19 mouse cellular contexts compared by ENCODE assay signal in genomic region chr7:63990312-63991028, GRCm38 (mm10). TPM values are rescaled to one million over a fixed set of nuclear protein-coding genes. Genes with fewer than 3 reads are reported as not detected.
DNase-seq lines count a peak whose midpoint lies in the region; ATAC-seq and TF ChIP-seq lines count a peak whose summit lies in the region.
"Had no signal": no experiment of that assay in that cellular context is flagged by ENCODE, and none has a peak within 500 bp of the region (broad histone marks: within the 10 kb centered on the region; RNA-seq: fewer than 3 reads in every experiment).

No protein-coding gene starts in this region.

- H3K4me3 ChIP-seq in hindbrain, embryonic 10.5 days: no peak overlapping the region
- no peak overlapping the region for H3K4me3 ChIP-seq in hindbrain, embryonic 12.5 days
- no peak overlapping the region for H3K4me3 ChIP-seq in lung, adult 2 months (replicated peaks; ENCODE audit: extremely low read depth, low read depth, low read length)
- H3K4me3 ChIP-seq: heart, embryonic 12.5 days; neural tube, embryonic 13.5 days; stomach, embryonic 15.5 days had no signal

- TF ChIP-seq CTCF in lung, adult 2 months (IDR thresholded peaks at IDR 0.05; ENCODE audit: insufficient read depth, low read length): no peak

- H3K9me3 ChIP-seq in hindbrain, embryonic 10.5 days: no peaks in the 10 kb centered on the region
- no peaks in the 10 kb centered on the region for H3K9me3 ChIP-seq in hindbrain, embryonic 12.5 days (replicated peaks)
- H3K9me3 ChIP-seq: heart, embryonic 12.5 days; neural tube, embryonic 13.5 days; stomach, embryonic 15.5 days had no signal

- WGBS in hindbrain, embryonic 10.5 days: 82% methylated on average over 8 of the region's 8 CpGs
- WGBS in hindbrain, embryonic 12.5 days: 82% methylated on average over 8 of the region's 8 CpGs
- WGBS in lung, adult 2 months: 79% methylated on average over 8 of the region's 8 CpGs

- H3K9ac ChIP-seq in hindbrain, embryonic 12.5 days: no peak overlapping the region
- H3K9ac ChIP-seq: heart, embryonic 12.5 days; neural tube, embryonic 13.5 days; stomach, embryonic 15.5 days had no signal

- DNase-seq in hindbrain, embryonic 10.5 days (ENCODE audit: low spot score): no peak
- DNase-seq in thymus, postnatal 0 days (ENCODE audit: low spot score): peak; percentile 51
- DNase-seq in thymus, adult 18-20 months: no peak
- no peak for DNase-seq in frontal cortex, postnatal 36 days (ENCODE audit: low spot score in 2 of 2)
- no peak for DNase-seq in adrenal gland, adult 2 months
- DNase-seq in lung, adult 2 months: no peak
- DNase-seq: adrenal gland, postnatal 10 days; cerebellum, adult 9-10 months; gastrocnemius, postnatal 36 days; heart, postnatal 4 days; kidney, adult 8-10 months; kidney, postnatal 4 days; lung, postnatal 14 days had no signal

- no peaks in the 10 kb centered on the region for H3K27me3 ChIP-seq in hindbrain, embryonic 10.5 days (ENCODE audit: insufficient read depth, poor library complexity, severe bottlenecking)
- no peaks in the 10 kb centered on the region for H3K27me3 ChIP-seq in hindbrain, embryonic 12.5 days
- H3K27me3 ChIP-seq: heart, embryonic 12.5 days; neural tube, embryonic 13.5 days; stomach, embryonic 15.5 days had no signal

- H3K4me2 ChIP-seq in hindbrain, embryonic 12.5 days (replicated peaks): no peak overlapping the region
- H3K4me2 ChIP-seq: heart, embryonic 12.5 days; neural tube, embryonic 13.5 days; stomach, embryonic 15.5 days had no signal

- ATAC-seq in hindbrain, embryonic 12.5 days (ENCODE audit: low FRiP score): no peak
- ATAC-seq in megakaryocyte, adult 5-6 weeks (ENCODE audit: poor library complexity, severe bottlenecking): peak; percentile 74
- ATAC-seq: inflammation-experienced regulatory T-cells, adult 6 months had no signal

- H3K27ac ChIP-seq in hindbrain, embryonic 10.5 days: 0 out of 2 replicates have a peak overlapping the region, but pooled peaks have one; percentile 12
- H3K27ac ChIP-seq in hindbrain, embryonic 12.5 days: no peak overlapping the region
- H3K27ac ChIP-seq: neural tube, embryonic 13.5 days; stomach, embryonic 15.5 days had no signal

- peaks cover 27% of the 10 kb centered on the region for H3K4me1 ChIP-seq in hindbrain, embryonic 10.5 days (replicated peaks)
- H3K4me1 ChIP-seq in hindbrain, embryonic 12.5 days: peaks cover 17% of the 10 kb centered on the region
- peaks cover 2% of the 10 kb centered on the region; the same call in 1 of the 2 replicates for H3K4me1 ChIP-seq in lung, adult 2 months (ENCODE audit: control insufficient read depth, insufficient read depth, low read length)
- H3K4me1 ChIP-seq: stomach, embryonic 15.5 days had no signal

- TF ChIP-seq POLR2A in lung, adult 2 months (IDR thresholded peaks at IDR 0.05; ENCODE audit: borderline replicate concordance, extremely low read depth, low read depth, low read length): no peak

- H3K36me3 ChIP-seq in hindbrain, embryonic 10.5 days: no peaks in the 10 kb centered on the region
- H3K36me3 ChIP-seq in hindbrain, embryonic 12.5 days: no peaks in the 10 kb centered on the region
- H3K36me3 ChIP-seq: heart, embryonic 12.5 days; neural tube, embryonic 13.5 days; stomach, embryonic 15.5 days had no signal

RNA-seq across cellular contexts. Expression of gene Klf13, which starts 51.8 kb away (rescaled TPM):
- polyA plus RNA-seq in hindbrain, embryonic 10.5 days (2016; fragmentation: Nextera tagmentation; extraction: Ambion mirVana): 31.7 and 33.4 TPM in 2 replicates
- 28.1 and 30.1 TPM in 2 replicates for polyA plus RNA-seq in hindbrain, embryonic 12.5 days (2016; fragmentation: Nextera tagmentation; extraction: Ambion mirVana)
- 95.1 and 134 TPM in 2 replicates for polyA plus RNA-seq in thymus, postnatal 0 days (2015; fragmentation: Nextera tagmentation; extraction: Ambion mirVana)
- 108 and 122 TPM in 2 replicates for total RNA-seq in megakaryocyte, adult 5-6 weeks (2015)
- 61.7 and 64.4 TPM in 2 replicates for total RNA-seq in megakaryocyte, adult 5-6 weeks (2017)
- total RNA-seq in adrenal gland, adult 2 months (2021): 10 to 100 TPM; 67.0 to 77.8 TPM
- polyA plus RNA-seq in adrenal gland, adult 2 months (2012; rRNA removed): 69.2 and 87.7 TPM in 2 replicates
- 88.4 and 109 TPM in 2 replicates for polyA plus RNA-seq in lung, adult 2 months (2012; rRNA removed)
